Mouse (Mus musculus): Measurements from ENCODE around the gene Cel.

DNA sequence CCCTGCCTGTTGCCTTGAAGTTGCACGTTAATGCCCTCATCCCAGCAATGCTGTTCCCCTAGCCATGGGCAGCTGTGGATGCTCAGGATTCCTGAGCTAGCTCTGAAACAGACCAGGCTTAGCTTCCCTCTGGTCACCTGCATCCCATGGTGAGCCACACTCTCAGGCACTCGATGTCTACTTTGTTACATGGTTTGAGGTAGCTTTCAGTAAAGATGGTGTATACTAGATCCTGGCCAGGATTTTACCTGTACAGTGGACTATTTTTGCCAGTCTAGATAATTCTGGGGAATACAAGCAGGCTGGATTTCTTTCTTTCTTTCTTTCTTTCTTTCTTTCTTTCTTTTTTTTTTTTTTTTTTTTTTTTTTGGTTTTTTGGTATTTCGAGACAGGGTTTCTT, 57.4 kb downstream of the Cel start, which contains the start of gene Gm10134:
- no peak for TF ChIP-seq CTCF (IDR thresholded peaks at IDR 0.05; ENCODE audit: insufficient read depth, low read depth, low read length)
- TF ChIP-seq POLR2A (IDR thresholded peaks at IDR 0.05; ENCODE audit: insufficient read depth, low read depth, low read length): no peak

Measured in olfactory bulb, adult 2 months (tissue).